Mouse (Mus musculus): ENCODE measurements around the gene Tmem218.

The Tmem218 gene

GRCm38 (mm10) chr9:37230486-37231195, 22.6 kb downstream of the Tmem218 start:
- in situ Hi-C loops (cut with MboI, MseI), result no loop called here

DNA sequence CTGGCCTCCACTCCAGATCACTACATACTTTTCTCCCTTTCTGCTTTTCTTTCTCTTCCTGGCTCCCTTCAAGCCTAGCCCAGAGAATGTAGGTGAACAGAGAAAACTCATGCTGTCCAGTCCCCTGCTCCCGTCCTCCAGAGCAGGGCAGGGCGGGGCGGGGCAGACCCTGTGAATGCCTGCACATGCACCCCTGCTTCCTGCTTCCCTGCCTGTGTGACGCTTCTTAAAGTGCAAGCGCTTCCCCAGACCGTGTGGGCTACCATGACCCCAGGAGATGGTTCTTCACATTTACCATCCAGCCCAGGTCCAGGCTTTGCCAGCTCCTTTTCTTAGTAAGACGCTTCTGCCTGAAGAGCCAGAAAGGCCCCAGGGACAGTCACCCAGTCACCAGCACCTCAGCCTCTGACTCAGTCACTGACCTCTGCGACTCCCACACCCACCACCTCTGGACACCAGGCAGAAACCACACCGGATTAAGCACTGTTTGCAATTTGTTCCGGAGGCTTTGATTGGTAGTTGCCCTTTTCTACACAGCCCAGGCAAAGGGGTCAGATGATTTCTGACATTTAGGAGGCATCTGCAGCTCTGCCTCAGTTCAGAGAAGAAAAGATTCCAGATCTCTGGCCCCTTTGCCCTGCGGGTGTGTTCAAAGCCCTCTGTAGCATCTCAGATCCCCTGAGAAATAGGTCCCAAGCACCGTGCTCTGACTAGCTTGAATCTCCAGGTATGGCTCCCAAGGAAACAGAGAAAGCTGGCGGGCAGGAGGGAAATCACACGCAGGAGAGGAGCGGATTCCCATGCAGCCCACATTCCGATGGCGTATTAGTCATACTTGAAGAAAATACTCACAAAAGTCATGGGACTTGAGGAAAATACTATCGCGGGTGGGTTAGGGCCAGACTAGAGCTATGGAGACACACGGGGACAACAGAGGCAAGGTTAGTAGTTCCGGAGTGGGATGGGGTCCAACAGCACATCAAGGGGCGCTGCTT, 24.5 kb downstream of the Tmem218 start:
- in situ Hi-C loops (cut with MboI, MseI), result no loop called here

DNA sequence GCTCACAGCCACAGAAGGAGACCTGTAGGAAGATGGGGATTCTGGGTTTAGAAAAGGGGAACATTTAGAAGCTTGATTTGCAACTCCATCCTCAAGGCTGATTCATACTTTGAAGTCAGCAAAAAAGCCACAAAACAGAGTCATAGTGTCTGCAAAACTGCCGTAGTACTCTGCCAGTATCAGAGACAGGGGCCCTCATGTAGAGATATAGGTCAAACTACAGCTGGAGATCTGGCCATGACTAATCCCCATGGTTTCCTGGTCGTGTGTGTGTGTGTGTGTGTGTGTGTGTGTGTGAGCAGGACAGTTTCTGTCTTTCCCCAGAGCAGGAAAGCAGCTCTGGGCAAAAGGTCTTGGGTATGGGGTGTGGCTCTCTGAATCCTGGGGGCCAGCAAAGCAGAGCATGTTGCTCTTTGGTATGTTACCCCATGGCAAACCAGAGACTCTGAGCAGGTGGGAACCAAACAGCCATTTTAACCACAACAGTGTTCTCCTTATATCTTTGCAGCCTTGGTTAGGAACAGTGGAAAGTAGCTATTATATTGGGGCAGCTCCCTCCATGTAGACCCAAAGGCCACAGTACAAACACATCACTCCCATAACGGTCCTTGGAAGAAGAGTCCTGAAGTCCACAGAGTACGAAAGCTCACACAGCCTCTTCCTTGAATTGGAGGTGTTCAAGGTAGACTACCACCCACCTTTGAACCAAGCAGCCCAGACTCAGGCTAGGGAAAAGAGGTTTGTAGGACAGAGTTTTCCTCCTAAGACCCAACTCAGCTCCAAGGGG, 28.1 kb downstream of the Tmem218 start:
- in situ Hi-C loops (cut with MboI, MseI), result no loop called here

DNA sequence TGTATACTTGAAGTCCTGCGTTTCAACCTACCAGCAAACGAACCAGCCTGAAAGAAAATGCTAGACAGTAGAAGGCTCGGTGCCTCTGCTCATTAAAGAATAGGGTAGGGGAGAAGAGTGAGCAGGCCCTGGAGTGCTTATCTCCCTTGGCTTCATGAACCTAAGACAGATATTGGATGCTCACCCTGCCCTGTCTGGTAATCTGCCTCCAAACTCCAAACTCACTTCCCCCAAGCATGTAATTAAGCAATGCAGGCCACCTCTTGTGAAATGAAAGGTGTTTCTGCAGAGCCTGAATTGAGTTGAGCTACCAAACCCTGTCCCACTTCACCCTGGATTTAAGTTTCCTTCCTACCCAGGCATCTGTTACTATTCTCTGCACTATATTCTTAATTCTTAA, 34.7 kb downstream of the Tmem218 start:
- in situ Hi-C loops (cut with MboI, MseI), result no loop called here

DNA sequence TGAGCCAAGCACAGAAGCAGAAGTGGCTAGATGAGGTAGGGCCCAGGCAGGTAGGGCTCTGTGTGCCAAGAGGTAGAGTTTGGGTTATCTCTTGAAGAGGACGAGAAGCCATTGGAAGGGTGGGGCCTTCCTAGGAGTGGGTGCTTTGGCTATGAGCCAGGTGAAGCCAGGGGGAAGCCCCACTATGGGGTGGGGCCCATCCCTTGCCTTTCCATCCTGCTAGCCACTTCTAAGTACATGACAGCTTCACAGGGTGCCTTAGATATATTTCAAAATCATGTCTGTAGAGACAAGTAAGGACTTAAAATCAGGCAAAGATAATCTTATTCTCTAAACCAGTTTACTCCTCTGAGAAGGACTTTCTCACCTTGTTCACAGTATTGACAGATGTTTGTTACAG, 36.6 kb downstream of the Tmem218 start:
- in situ Hi-C loops (cut with MboI, MseI), result no loop called here

DNA sequence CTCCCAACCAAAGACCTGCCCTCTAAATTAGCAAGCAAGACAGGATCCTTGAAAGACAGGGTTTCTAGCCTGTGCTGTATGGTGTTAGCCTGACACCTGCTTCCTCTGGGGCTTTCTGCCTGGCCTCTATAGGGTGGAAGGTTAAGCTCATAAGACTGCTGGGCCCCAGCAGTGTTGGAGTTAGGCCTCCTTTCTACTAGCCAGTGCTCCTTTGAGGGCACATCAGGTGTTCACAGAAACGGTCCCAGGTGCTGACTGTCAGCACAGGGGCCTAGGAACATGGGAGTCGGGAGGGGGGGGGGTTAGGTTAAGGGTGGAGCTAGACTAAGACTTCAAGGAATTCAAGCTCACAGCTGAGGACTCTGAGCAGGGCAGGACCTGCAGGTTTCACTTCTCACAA, 37.4 kb downstream of the Tmem218 start:
- in situ Hi-C loops (cut with MboI, MseI), result no loop called here

- in situ Hi-C loops (cut with MboI, MseI), result no loop called here
Measured at GRCm38 (mm10) chr9:37245810-37246209, 37.8 kb downstream of the Tmem218 start.

DNA sequence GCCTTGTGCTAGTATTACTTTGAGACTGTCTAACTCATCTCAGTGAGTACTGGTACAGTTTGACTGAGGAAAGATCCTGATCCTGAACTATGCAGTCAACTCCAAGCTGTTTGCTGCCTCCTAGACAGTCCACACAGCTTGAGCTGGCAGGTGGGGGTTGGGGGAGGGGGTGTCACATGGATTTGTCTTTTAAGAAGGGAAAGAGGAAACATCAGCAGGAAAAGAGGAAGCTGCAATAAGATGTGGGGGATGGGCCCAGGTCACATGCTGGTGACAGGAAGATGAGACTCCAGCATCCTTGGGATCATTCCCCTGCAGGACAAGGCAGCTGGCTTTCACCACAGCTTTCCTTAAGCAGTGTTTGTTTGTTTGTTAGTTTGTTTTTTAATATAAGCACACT, 39.4 kb downstream of the Tmem218 start:
- in situ Hi-C loops (cut with MboI, MseI), result no loop called here

- in situ Hi-C loops (cut with MboI, MseI), result no loop called here
Measured at GRCm38 (mm10) chr9:37248381-37248906, 40.4 kb downstream of the Tmem218 start.

DNA sequence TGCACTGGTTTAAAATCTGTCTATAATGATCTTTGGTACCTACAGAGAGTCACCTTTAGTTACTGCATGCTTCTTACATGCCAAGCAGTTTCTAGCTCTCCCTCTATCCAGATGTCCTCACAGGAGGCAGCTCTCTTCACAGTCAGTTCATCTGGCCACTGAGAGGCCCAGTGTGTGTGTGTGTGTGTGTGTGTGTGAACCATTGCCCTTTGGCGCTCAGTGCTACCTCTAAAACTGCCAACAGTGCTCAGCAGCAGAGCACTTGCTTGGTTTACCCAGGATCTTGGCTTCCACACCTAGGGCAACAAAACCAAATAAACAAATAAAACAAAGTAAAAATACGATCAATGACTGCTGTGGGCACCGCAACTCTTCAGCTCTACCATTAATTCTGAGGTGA, 42.0 kb downstream of the Tmem218 start:
- in situ Hi-C loops (cut with MboI, MseI), result no loop called here

- in situ Hi-C loops (cut with MboI, MseI), result no loop called here
Measured at GRCm38 (mm10) chr9:37250631-37251030, 42.6 kb downstream of the Tmem218 start.

GRCm38 (mm10) chr9:37254531-37255110, 46.6 kb downstream of the Tmem218 start:
- in situ Hi-C loops (cut with MboI, MseI), result no loop called here

- in situ Hi-C loops (cut with MboI, MseI), result no loop called here
Measured at GRCm38 (mm10) chr9:37255149-37255888, 47.3 kb downstream of the Tmem218 start, which contains the start of gene Slc37a2. Gene Slc37a2 (minus strand): TSS chr9:37255738.

DNA sequence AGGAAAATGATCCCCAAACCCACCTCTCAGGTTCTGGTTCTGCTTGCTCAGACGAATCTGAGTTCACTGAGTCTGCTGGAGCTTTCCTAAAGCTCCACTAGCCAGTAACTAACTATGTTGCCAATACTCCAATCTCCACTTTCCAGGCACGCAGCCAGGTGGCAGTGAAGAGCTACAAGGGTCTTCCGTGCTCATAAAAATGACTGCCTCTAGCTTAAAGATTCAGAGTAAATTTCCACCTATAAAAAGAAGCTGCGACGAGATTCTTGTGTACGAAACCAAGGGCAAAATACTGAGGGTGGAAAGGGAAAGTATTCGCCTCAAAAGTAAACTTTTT, 47.8 kb downstream of the Tmem218 start:
- in situ Hi-C loops (cut with MboI, MseI), result no loop called here

DNA sequence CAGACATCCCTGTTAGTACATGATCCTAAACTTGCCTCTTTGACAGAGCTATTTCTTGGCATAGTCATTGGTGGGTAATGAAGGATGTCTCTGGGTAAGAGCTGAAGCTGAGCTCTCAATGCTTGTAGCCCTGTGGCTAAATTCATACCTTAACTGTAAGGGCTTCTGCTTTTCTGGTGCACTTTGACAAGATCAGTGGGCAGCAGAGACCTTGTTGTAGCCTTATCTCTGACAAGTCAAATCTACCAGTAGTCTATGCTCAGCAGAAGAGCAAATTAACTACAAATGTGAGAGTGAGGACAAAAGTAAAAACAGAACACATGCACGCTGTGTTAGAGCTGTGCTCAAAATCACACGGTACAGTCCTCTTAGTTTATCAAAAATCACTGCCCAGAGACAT, 58.6 kb downstream of the Tmem218 start:
- in situ Hi-C loops (cut with MboI, MseI), result no loop called here

Data from T-helper 2 cell (primary cell).